11 mouse cellular contexts compared by ENCODE assay signal in the genomic region with DNA sequence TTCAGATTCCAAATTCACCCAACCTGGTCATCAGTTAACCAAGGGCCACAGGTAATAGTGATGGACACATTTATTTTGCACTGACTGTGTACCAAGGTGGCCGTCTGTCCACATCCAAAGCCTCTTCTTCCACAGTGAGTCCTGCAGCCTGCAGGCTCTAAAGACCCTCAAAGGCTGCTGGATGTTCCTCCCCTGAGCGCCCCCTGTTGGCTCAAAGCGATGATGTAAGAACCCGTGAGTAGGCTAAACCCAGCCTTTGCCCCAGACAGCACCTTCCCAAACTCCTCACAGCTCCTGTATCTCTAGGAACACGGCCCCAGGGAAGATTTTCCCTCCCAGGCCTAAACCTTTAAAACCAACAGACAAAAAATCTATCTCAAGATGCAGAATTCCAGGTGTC. TPM values are rescaled to one million over a fixed set of nuclear protein-coding genes. Genes with fewer than 3 reads are reported as not detected.
DNase-seq lines count a peak whose midpoint lies in the region; ATAC-seq and TF ChIP-seq lines count a peak whose summit lies in the region.
"Had no signal": no experiment of that assay in that cellular context is flagged by ENCODE, and none has a peak within 500 bp of the region (broad histone marks: within the 10 kb centered on the region; RNA-seq: fewer than 3 reads in every experiment).

No protein-coding gene starts in this region.

- no peak overlapping the region for H3K27ac ChIP-seq in heart, adult 2 months
- H3K27ac ChIP-seq in midbrain, postnatal 0 days (ENCODE audit: low read depth, low read length): no peak overlapping the region
- H3K27ac ChIP-seq in midbrain, embryonic 15.5 days: no peak overlapping the region

- TF ChIP-seq CTCF in heart, adult 2 months (IDR thresholded peaks at IDR 0.05): peak; percentile 30
- peak; percentile 42 for TF ChIP-seq CTCF in midbrain, postnatal 0 days (IDR thresholded peaks at IDR 0.05)

- no peak for TF ChIP-seq POLR2A in heart, adult 2 months (IDR thresholded peaks at IDR 0.05; ENCODE audit: insufficient read depth, low read depth, low read length)

- no peak for DNase-seq in heart, adult 2 months
- DNase-seq in heart, postnatal 14 days: no peak
- DNase-seq in midbrain, postnatal 0 days (ENCODE audit: low spot score): no peak
- DNase-seq in forelimb bud, embryonic 11.5 days (ENCODE audit: low read depth, low spot score): peak; percentile 23
- peak; percentile 55 for DNase-seq in thymus, postnatal 25 days
- no peak for DNase-seq in ovary, postnatal 14 days (ENCODE audit: low spot score)
- DNase-seq in urinary bladder, postnatal 4 days (ENCODE audit: low spot score in 2 of 2): no peak

- H3K79me2 ChIP-seq in heart, adult 2 months (replicated peaks; ENCODE audit: control insufficient read depth, insufficient read depth, low read length): no peaks in the 10 kb centered on the region

- peaks cover 2% of the 10 kb centered on the region; the same call in 1 of the 2 replicates for H3K4me1 ChIP-seq in heart, adult 2 months (ENCODE audit: control insufficient read depth, insufficient read depth, low read length)
- no peaks in the 10 kb centered on the region for H3K4me1 ChIP-seq in midbrain, postnatal 0 days (ENCODE audit: insufficient read depth, low read length)
- H3K4me1 ChIP-seq in midbrain, embryonic 15.5 days: no peaks in the 10 kb centered on the region

- H3K4me3 ChIP-seq in heart, adult 2 months: no peak overlapping the region
- H3K4me3 ChIP-seq in midbrain, postnatal 0 days (ENCODE audit: low read depth, low read length): no peak overlapping the region
- H3K4me3 ChIP-seq in midbrain, embryonic 15.5 days: no peak overlapping the region

- intact Hi-C loops in heart, adult 2 months (cut with DNase I): no loop called here
- intact Hi-C loops in heart, postnatal 14 days (cut with DNase I): no loop called here

- H3K9me3 ChIP-seq in midbrain, postnatal 0 days (ENCODE audit: low read length): no peaks in the 10 kb centered on the region
- no peaks in the 10 kb centered on the region for H3K9me3 ChIP-seq in midbrain, embryonic 15.5 days

- WGBS in heart, adult 2 months: 50% methylated on average over 5 of the region's 5 CpGs
- WGBS in midbrain, postnatal 0 days: 32% methylated on average over 5 of the region's 5 CpGs
- 21% methylated on average over 5 of the region's 5 CpGs for WGBS in midbrain, embryonic 15.5 days

- H3K27me3 ChIP-seq in heart, adult 2 months (ENCODE audit: control insufficient read depth, insufficient read depth, low read length): no peaks in the 10 kb centered on the region
- no peaks in the 10 kb centered on the region for H3K27me3 ChIP-seq in midbrain, postnatal 0 days (ENCODE audit: insufficient read depth, low read length)
- H3K27me3 ChIP-seq in midbrain, embryonic 15.5 days (replicated peaks): no peaks in the 10 kb centered on the region

- no peaks in the 10 kb centered on the region for H3K36me3 ChIP-seq in heart, adult 2 months (ENCODE audit: control insufficient read depth, insufficient read depth, low read length)
- no peaks in the 10 kb centered on the region for H3K36me3 ChIP-seq in midbrain, postnatal 0 days (ENCODE audit: insufficient read depth, low read length)
- no peaks in the 10 kb centered on the region for H3K36me3 ChIP-seq in midbrain, embryonic 15.5 days (replicated peaks)

- ATAC-seq in midbrain, postnatal 0 days (ENCODE audit: low FRiP score): no peak
- ATAC-seq in midbrain, embryonic 15.5 days (replicated peaks): no peak

- H3K4me2 ChIP-seq in midbrain, postnatal 0 days (ENCODE audit: low read depth, low read length, poor library complexity, severe bottlenecking): no peak overlapping the region
- H3K4me2 ChIP-seq in midbrain, embryonic 15.5 days: no peak overlapping the region
- H3K4me2 ChIP-seq: heart, embryonic 11.5 days had no signal

- H3K9ac ChIP-seq in heart, adult 2 months (ENCODE audit: low read depth, low read length): no peak overlapping the region
- no peak overlapping the region for H3K9ac ChIP-seq in midbrain, postnatal 0 days (replicated peaks; ENCODE audit: low read length, poor library complexity, severe bottlenecking)
- H3K9ac ChIP-seq in midbrain, embryonic 15.5 days: no peak overlapping the region

- no peak for TF ChIP-seq EP300 in heart, adult 2 months (IDR thresholded peaks at IDR 0.05; ENCODE audit: insufficient read depth, low read depth, low read length)

RNA-seq across cellular contexts. Expression of gene Prr29, which starts 5.9 kb away (rescaled TPM):
- under 1 TPM; 0.37 to 0.48 TPM for total RNA-seq in heart, adult 2 months (2021)
- 7.9 and 10.4 TPM in 2 replicates for polyA plus RNA-seq in heart, adult 2 months (2012; rRNA removed)
- 1 to 10 TPM; 1.0 to 1.7 TPM for total RNA-seq in heart, postnatal 14 days (2021)
- total RNA-seq in midbrain, postnatal 0 days (2014; rRNA removed): 0.33 and 1.6 TPM in 2 replicates
- polyA plus RNA-seq in midbrain, postnatal 0 days (2015; fragmentation: Nextera tagmentation; extraction: Ambion mirVana): 0.38 TPM in 1 of 2 replicates, not detected in the other
- polyA plus RNA-seq in midbrain, embryonic 15.5 days (2015; fragmentation: Nextera tagmentation; extraction: Ambion mirVana): not detected in 2 replicates

RNA-seq across cellular contexts. Expression of gene Scn4a, which starts 6.3 kb away (rescaled TPM):
- total RNA-seq in heart, adult 2 months (2021): 10 to 100 TPM; 22.1 to 22.8 TPM
- polyA plus RNA-seq in heart, adult 2 months (2012; rRNA removed): 11.9 and 20.7 TPM in 2 replicates
- total RNA-seq in heart, postnatal 14 days (2021): 1 to 10 TPM; 6.8 to 7.9 TPM
- total RNA-seq in midbrain, postnatal 0 days (2014; rRNA removed): 0.05 TPM in 1 of 2 replicates, not detected in the other
- 0.02 TPM in 1 of 2 replicates, not detected in the other for polyA plus RNA-seq in midbrain, postnatal 0 days (2015; fragmentation: Nextera tagmentation; extraction: Ambion mirVana)
- polyA plus RNA-seq in midbrain, embryonic 15.5 days (2015; fragmentation: Nextera tagmentation; extraction: Ambion mirVana): not detected in 2 replicates

RNA-seq across cellular contexts. Expression of gene Icam2, which starts 28.5 kb away (rescaled TPM):
- 10 to 100 TPM; 22.0 to 22.4 TPM for total RNA-seq in heart, adult 2 months (2021)
- 46.8 and 60.4 TPM in 2 replicates for polyA plus RNA-seq in heart, adult 2 months (2012; rRNA removed)
- 10 to 100 TPM; 44.1 to 44.7 TPM for total RNA-seq in heart, postnatal 14 days (2021)
- 11.9 and 15.5 TPM in 2 replicates for total RNA-seq in midbrain, postnatal 0 days (2014; rRNA removed)
- polyA plus RNA-seq in midbrain, postnatal 0 days (2015; fragmentation: Nextera tagmentation; extraction: Ambion mirVana): 7.4 and 8.7 TPM in 2 replicates
- 18.2 and 19.1 TPM in 2 replicates for polyA plus RNA-seq in midbrain, embryonic 15.5 days (2015; fragmentation: Nextera tagmentation; extraction: Ambion mirVana)

RNA-seq across cellular contexts. Expression of gene Cd79b, which starts 44.8 kb away (rescaled TPM):
- total RNA-seq in heart, adult 2 months (2021): 1 to 10 TPM; 1.7 to 3.0 TPM
- polyA plus RNA-seq in heart, adult 2 months (2012; rRNA removed): 3.4 and 10.1 TPM in 2 replicates
- total RNA-seq in heart, postnatal 14 days (2021): 1 to 10 TPM; 1.8 to 2.0 TPM
- total RNA-seq in midbrain, postnatal 0 days (2014; rRNA removed): 0.38 and 1.9 TPM in 2 replicates
- 1.1 and 1.2 TPM in 2 replicates for polyA plus RNA-seq in midbrain, postnatal 0 days (2015; fragmentation: Nextera tagmentation; extraction: Ambion mirVana)
- polyA plus RNA-seq in midbrain, embryonic 15.5 days (2015; fragmentation: Nextera tagmentation; extraction: Ambion mirVana): 1.1 and 1.4 TPM in 2 replicates

RNA-seq across cellular contexts. Expression of gene Gh, which starts 57.7 kb away (rescaled TPM):
- total RNA-seq in heart, adult 2 months (2021): not detected
- not detected in 2 replicates for polyA plus RNA-seq in heart, adult 2 months (2012; rRNA removed)
- not detected for total RNA-seq in heart, postnatal 14 days (2021)
- total RNA-seq in midbrain, postnatal 0 days (2014; rRNA removed): 1.3 TPM in 1 of 2 replicates, not detected in the other
- polyA plus RNA-seq in midbrain, postnatal 0 days (2015; fragmentation: Nextera tagmentation; extraction: Ambion mirVana): not detected in 2 replicates
- polyA plus RNA-seq in midbrain, embryonic 15.5 days (2015; fragmentation: Nextera tagmentation; extraction: Ambion mirVana): not detected in 2 replicates
- total RNA-seq: layer of hippocampus, postnatal 10 days had no signal
- polyA plus RNA-seq: heart, embryonic 11.5 days; stomach, embryonic 16.5 days had no signal

Comparison
In these comparisons a context has a peak if more than half of its experiments do, and no peak if none do; other contexts are left out.
1. DNase-seq: peak in forelimb bud, embryonic 11.5 days (single experiment) and thymus, postnatal 25 days (single experiment); none in heart, adult 2 months (0 of 2), heart, postnatal 14 days (0 of 2), midbrain, postnatal 0 days (single experiment), ovary, postnatal 14 days (single experiment) and urinary bladder, postnatal 4 days (0 of 2).